Mouse (Mus musculus) lung, embryonic 15.5 days (tissue): ENCODE results near the gene B3galt2. TPM values are rescaled to one million over a fixed set of nuclear protein-coding genes. Genes with fewer than 3 reads are reported as not detected.
"Not testable (repeated sequence)": the region's sequence is repeated elsewhere in the genome, so short reads cannot be mapped to it uniquely, and the experiment has no call there.

Source experiments
- ATAC-seq: fragments of 200-750 bp; cut with Nextera tagmentation; 2 replicates; pipeline ENCODE4 v1.8.0; 2017; ENCODE audit warnings: moderate number of reproducible peaks, borderline replicate concordance; ENCODE audit not compliant: low FRiP score, low TSS enrichment; ENCODE audit errors: extremely low read depth
- H3K27ac ChIP-seq: fragments of 300-500 bp; sonication (generic); 2 replicates; pipeline ENCODE4 v1.5.1; 2015; ENCODE audit warnings: moderate library complexity, mild to moderate bottlenecking, inconsistent platforms
- H3K27me3 ChIP-seq: fragments of 300-500 bp; sonication (generic); 2 replicates; pipeline ENCODE4 v1.6.1; 2015; ENCODE audit warnings: inconsistent platforms
- H3K36me3 ChIP-seq: fragments of 300-500 bp; sonication (generic); 2 replicates; pipeline ENCODE4 v1.6.1; 2015; ENCODE audit warnings: inconsistent platforms
- H3K4me1 ChIP-seq: fragments of 300-500 bp; sonication (generic); 2 replicates; pipeline ENCODE4 v1.6.1; 2015; ENCODE audit warnings: inconsistent platforms
- H3K4me2 ChIP-seq: fragments of 300-500 bp; sonication (generic); 2 replicates; pipeline ENCODE4 v1.6.1; 2015; ENCODE audit warnings: inconsistent platforms, mild to moderate bottlenecking, moderate library complexity
- H3K4me3 ChIP-seq: fragments of 300-500 bp; sonication (generic); 2 replicates; pipeline ENCODE4 v1.5.1; 2015; ENCODE audit warnings: mild to moderate bottlenecking, inconsistent platforms
- H3K9ac ChIP-seq: fragments of 300-500 bp; sonication (generic); 2 replicates; pipeline ENCODE4 v1.6.1; 2015; ENCODE audit warnings: inconsistent platforms
- H3K9me3 ChIP-seq: fragments of 300-500 bp; sonication (generic); 2 replicates; pipeline ENCODE4 v1.6.1; 2016; ENCODE audit warnings: inconsistent platforms
- WGBS: fragments of 180-500 bp; shearing (Covaris S2); methylation state at CpG from one replicate; pipeline ENCODE4 v1.1.7; 2015; 5-methylcytosine and 5-hydroxymethylcytosine counted together
- polyA plus RNA-seq: library from polyadenylated mRNA; unstranded; fragments of >200 nt; fragmentation: Nextera tagmentation; extraction: Ambion mirVana; gene quantifications from 2 replicates; pipeline ENCODE4 v1.2.1, GENCODE M21; 2015

The B3galt2 gene
- polyA plus RNA-seq, 1 experiment from 2014 or later: 0.25 TPM

DNA sequence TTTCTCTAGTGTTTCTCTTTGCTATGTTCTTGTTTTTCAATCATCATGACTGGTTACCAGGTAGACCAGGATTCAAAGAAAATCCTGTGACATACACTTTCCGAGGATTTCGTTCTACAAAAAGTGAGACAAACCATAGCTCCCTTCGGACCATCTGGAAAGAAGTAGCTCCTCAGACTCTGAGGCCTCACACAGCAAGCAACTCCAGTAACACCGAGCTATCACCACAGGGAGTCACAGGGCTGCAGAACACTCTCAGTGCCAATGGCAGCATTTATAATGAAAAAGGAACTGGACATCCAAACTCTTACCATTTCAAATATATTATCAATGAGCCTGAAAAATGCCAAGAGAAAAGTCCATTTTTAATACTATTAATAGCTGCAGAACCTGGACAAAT, 5.8 kb downstream of the B3galt2 start:
- no peak overlapping the region for H3K4me2 ChIP-seq
- ATAC-seq: no peak
- H3K4me3 ChIP-seq: no peak overlapping the region
- no peaks in the 10 kb centered on the region for H3K4me1 ChIP-seq
- no peaks in the 10 kb centered on the region for H3K9me3 ChIP-seq
- no peaks in the 10 kb centered on the region for H3K27me3 ChIP-seq
- H3K9ac ChIP-seq: no peak overlapping the region
- no peak overlapping the region for H3K27ac ChIP-seq
- 93% methylated on average over 4 of the region's 4 CpGs for WGBS
- no peaks in the 10 kb centered on the region for H3K36me3 ChIP-seq

DNA sequence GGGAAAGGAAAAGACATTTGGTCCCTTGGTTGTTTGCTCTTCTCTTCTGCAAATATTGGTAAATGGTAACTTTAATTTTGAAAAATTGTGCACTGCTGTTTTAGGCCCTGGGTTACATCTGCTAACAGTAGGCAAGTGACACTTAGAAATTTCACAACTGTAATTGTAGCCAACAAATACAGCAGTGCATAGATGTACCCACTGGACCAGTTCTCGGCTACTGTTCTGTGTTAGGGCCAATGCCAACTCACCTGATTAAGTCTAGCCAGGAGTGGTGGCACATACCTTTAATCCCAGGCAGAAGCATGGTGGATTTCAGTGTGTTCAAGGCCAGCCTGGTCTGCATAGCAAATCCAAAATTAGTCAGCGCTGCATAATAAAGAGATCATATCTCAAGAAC, 9.9 kb downstream of the B3galt2 start:
- 0 out of 2 replicates have a peak, but pooled peaks cover 3% of the 10 kb centered on the region for H3K36me3 ChIP-seq
- WGBS: 90% methylated on average over 2 of the region's 2 CpGs
- H3K9ac ChIP-seq: no peak overlapping the region

DNA sequence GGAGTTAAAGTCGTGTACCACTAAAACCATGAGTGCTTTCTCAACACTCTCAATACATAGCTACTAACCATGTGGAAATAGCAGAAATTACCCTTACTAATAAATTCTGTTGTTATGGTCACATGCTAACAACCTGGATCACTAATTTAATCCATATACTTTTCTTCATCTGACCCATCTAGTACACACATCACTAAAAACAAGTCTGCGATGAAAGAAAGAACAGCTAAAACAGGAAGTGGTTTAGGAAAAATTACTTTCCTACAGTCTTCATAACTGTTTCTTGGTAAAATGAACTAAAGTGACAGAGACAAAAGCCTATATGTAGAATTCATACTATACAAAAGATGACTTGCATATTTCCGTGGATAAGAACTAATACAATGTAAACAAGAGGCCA, 13.2 kb downstream of the B3galt2 start:
- 80% methylated on average over 3 of the region's 3 CpGs for WGBS
- Histone ChIP-seq H3K27ac (no peak overlapping the region), H3K9me3 (no peaks in the 10 kb centered on the region), H3K27me3 (no peaks in the 10 kb centered on the region), H3K36me3 (0 out of 2 replicates have a peak, but pooled peaks cover 3% of the 10 kb centered on the region), H3K9ac (no peak overlapping the region), H3K4me3 (no peak overlapping the region), H3K4me1 (no peaks in the 10 kb centered on the region), H3K4me2 (no peak overlapping the region)
- ATAC-seq: no peak

More for the DNA sequence above, 9.9 kb downstream of the B3galt2 start:
- Histone ChIP-seq H3K4me2 (no peak overlapping the region), H3K4me1 (no peaks in the 10 kb centered on the region), H3K4me3 (no peak overlapping the region), H3K27me3 (no peaks in the 10 kb centered on the region), H3K9me3 (no peaks in the 10 kb centered on the region), H3K27ac (no peak overlapping the region)
- no peak for ATAC-seq

DNA sequence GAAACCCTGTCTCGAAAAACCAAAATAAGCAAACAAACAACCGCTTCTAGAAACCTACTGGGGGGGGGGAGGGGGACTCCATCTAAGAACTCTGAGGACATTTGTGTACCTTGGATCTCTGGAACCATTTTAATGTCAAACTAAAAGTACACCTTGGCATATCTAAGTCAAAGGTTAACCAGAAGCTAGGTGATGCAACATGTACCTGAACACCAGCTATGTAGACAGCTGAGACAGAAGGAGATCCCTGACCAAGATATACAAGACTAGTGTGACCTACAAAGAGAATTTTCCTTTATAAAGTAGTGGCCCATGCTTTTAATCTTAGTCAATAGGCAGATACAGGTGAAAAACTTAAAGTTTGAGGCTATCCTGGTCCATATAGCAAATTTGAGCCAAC, 22.7 kb downstream of the B3galt2 start:
- no peak overlapping the region for H3K9ac ChIP-seq
- no peak overlapping the region for H3K4me3 ChIP-seq
- no peak overlapping the region for H3K4me2 ChIP-seq
- no peak overlapping the region for H3K27ac ChIP-seq
- H3K4me1 ChIP-seq: no peaks in the 10 kb centered on the region
- H3K9me3 ChIP-seq: no peaks in the 10 kb centered on the region
- H3K27me3 ChIP-seq: no peaks in the 10 kb centered on the region
- ATAC-seq: no peak
- peaks cover 20% of the 10 kb centered on the region for H3K36me3 ChIP-seq
- WGBS: 88% methylated on average over 2 of the region's 2 CpGs

DNA sequence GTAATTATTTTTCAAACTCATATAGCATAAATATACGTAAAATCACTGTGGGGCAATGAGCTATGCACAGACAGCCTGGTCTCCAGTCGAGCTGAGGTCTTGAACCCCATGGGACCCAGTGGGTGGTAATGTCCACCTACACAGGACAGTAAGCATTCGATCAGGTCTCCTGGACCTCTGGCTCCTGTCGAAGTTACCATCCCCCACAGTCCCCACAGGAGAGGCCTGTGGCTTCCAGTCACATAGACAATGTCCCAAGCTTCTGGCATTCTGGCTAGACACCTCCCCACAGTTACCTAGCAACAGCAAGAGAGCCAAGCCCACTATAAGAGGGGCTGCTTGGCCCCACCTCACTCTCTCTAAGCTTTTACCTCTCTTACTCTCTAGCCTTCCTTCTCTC, 24.3 kb downstream of the B3galt2 start:
- H3K9me3 ChIP-seq, H3K4me1 ChIP-seq, H3K27me3 ChIP-seq, H3K4me2 ChIP-seq, H3K27ac ChIP-seq, H3K4me3 ChIP-seq, H3K9ac ChIP-seq, ATAC-seq: not testable (repeated sequence)
- peaks cover 24% of the 10 kb centered on the region for H3K36me3 ChIP-seq
- 97% methylated on average over 4 of the region's 4 CpGs for WGBS

DNA sequence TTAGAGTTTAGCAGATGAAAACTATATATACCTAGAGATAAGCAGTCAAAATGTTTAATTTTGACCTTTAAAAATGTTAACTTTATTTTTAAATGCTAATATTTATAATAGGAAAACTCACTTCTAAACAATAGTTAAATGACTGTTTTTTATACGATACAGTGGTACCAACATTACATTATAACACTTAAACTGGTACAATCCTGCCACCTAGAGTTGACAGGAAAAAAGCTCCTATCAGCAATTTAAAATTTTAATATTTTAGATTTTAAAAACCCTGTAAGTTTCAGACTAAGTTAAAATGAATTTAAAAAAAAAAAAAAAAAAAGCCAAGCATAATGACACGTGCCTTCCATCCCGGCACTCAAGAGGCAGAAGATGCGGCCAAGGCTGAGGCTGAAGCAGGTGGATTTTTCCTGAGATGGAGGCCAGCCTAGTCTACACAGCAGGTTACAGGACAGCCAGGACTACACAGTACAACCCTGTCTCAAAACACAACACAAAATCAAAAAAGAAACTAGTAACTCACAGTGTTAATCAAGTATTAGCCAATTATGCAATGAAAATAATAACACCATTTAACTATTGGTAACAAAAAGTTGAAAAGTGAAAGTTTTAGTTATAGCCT, 35.4 kb downstream of the B3galt2 start:
- Histone ChIP-seq H3K27me3 (no peaks in the 10 kb centered on the region), H3K36me3 (peaks cover 28% of the 10 kb centered on the region), H3K9ac (no peak overlapping the region), H3K4me1 (no peaks in the 10 kb centered on the region), H3K4me3 (no peak overlapping the region), H3K9me3 (no peaks in the 10 kb centered on the region), H3K4me2 (no peak overlapping the region), H3K27ac (no peak overlapping the region)
- no peak for ATAC-seq
- WGBS: 91% methylated on average over 4 of the region's 4 CpGs

DNA sequence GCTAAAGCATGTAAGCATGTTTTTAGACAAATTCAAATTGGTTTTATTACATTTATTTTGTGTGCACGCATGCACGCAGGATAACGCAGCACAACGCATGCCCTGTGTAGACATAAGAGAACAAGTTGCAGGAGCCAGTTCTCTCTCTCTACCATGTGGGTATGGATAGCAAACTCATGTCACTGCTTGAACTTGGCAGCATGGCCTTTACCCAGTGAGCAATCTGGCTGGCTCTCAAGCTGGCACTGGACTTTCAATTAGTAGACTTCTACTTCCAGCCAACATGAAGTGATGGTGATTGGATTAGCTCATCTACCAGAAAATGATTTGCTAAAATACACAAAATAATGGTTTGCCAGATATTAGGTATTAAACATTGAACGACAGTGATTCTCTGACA, 40.6 kb downstream of the B3galt2 start:
- H3K9me3 ChIP-seq: no peaks in the 10 kb centered on the region
- H3K4me1 ChIP-seq: no peaks in the 10 kb centered on the region
- H3K4me3 ChIP-seq: no peak overlapping the region
- no peak overlapping the region for H3K9ac ChIP-seq
- no peak for ATAC-seq
- H3K36me3 ChIP-seq: peaks cover 40% of the 10 kb centered on the region
- no peak overlapping the region for H3K27ac ChIP-seq
- 95% methylated on average over 5 of the region's 5 CpGs for WGBS
- H3K4me2 ChIP-seq: no peak overlapping the region
- no peaks in the 10 kb centered on the region for H3K27me3 ChIP-seq

DNA sequence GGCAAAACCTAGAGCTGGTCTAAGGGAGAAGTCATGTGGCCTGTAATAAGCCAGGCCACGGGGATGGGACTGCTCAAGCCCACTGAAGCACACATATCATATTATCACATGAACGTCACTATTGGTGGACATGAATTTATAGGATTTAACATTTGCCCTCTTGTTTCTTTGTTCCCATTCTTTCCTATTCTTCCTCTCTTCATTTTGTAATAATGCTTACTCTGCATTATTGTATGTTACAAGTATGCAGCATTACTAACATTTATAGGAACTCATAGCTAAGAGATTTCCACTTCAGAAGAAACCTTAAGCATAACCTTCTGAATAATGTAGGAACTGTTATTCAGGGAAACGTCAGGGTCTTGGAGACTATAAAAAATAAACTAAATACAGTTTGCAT, 44.4 kb downstream of the B3galt2 start:
- Histone ChIP-seq H3K4me1 (no peaks in the 10 kb centered on the region), H3K27me3 (no peaks in the 10 kb centered on the region), H3K4me2 (no peak overlapping the region), H3K9me3 (no peaks in the 10 kb centered on the region), H3K36me3 (peaks cover 51% of the 10 kb centered on the region), H3K9ac (no peak overlapping the region), H3K27ac (no peak overlapping the region), H3K4me3 (no peak overlapping the region)
- WGBS: 88% methylated on average over 3 of the region's 3 CpGs
- ATAC-seq: no peak

DNA sequence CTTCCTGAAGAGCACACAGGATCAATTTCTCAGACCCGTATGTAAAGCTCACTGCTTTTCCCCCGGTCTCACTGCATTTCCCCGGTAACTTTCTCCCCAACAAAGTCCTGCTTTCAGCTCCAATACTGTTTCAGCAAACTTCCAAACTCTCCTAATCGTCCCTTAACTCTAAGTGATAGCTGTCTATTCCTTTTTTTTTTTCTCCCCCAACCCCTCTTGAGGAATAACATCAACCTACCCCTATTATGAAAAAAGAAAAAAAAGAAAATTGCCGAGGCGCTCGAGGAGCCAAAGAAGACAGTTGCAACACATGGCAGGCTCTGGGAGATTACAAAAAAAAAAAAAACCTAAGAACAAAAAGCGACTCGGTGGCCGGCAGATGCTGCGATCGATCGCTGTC, 61.3 kb downstream of the B3galt2 start:
- no peak for ATAC-seq
- H3K4me1 ChIP-seq: no peaks in the 10 kb centered on the region
- peak overlapping the region; percentile 68 for H3K4me2 ChIP-seq
- H3K27me3 ChIP-seq: no peaks in the 10 kb centered on the region
- peaks cover 9% of the 10 kb centered on the region; the same call in 1 of the 2 replicates for H3K36me3 ChIP-seq
- H3K9me3 ChIP-seq: no peaks in the 10 kb centered on the region
- peak overlapping the region; percentile 85 for H3K4me3 ChIP-seq
- H3K9ac ChIP-seq: peak overlapping the region; percentile 92
- WGBS: under 1% methylated on average over 13 of the region's 13 CpGs
- H3K27ac ChIP-seq: peak overlapping the region; percentile 96

DNA sequence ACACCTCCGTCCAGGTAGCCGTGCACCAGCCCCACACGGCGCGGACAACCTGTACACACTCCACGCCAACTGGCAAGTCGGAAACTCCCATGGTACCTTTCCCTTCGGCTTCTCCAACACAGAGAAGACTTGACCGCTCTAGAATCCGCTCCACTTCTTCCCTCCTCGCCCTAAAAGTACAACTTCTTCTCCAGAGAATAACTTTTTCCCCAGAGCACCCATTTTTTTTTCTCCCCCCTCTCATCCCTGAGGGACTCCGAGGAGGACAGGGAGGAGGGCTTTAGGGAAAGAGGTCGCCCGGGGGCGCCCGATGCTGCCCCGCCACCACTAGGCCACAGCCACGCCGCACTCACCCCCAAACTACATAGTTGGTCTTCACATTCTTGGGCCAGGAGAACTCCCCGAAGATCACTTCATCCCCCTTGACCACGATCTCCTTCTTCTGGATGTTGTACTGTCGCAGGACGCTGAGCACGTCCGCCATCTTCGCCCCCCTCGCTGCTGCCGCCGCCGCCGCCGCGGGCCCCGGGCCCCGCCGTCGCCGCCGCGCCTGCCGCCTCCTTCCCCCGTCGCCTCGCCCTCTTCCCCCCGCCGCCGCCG, 61.8 kb downstream of the B3galt2 start:
- ATAC-seq: peak; percentile 80
- H3K9ac ChIP-seq: peak overlapping the region; percentile 92
- under 1% methylated on average over 43 of the region's 48 CpGs for WGBS

DNA sequence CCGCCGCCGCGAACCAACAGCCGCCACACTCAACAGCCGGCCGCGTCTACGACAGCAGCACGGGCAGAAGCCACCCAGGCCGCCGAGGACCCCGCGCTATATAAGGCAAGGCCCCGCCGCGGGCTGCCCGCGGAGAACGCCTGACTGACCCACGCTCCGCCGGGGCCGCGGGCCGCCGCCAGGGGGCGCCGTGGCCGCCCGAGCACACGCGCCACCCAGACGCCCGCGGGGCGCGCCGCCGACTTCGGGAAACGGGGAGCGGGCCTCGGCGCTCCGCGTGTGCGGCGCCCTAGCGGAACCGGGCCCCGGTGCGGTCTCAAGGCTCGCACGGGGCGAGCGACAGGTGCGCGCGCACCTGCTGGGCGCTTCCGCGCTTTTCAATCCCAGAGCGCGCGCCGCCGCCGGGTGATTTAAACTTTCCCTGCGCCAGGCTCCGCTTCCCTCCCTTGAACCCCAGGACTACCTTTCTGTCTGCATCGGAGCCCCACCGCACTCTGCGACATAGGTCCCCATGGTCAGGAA, 62.3 kb downstream of the B3galt2 start, which contains the start of gene Cdc73:
TSS of gene Cdc73 (minus strand) at position 153 of the 522 bp plus-strand sequence.
- H3K27me3 ChIP-seq: no peaks in the 10 kb centered on the region
- H3K36me3 ChIP-seq: peaks cover 6% of the 10 kb centered on the region; the same call in 1 of the 2 replicates
- WGBS: under 1% methylated on average over 57 of the region's 74 CpGs
- peak within 1 kb of the TSS; percentile 79 for H3K4me2 ChIP-seq
- no peaks in the 10 kb centered on the region for H3K4me1 ChIP-seq
- H3K4me3 ChIP-seq: peak within 1 kb of the TSS; percentile 85
- H3K27ac ChIP-seq: peak within 1 kb of the TSS; percentile 96
- ATAC-seq: peak; percentile 99
- no peaks in the 10 kb centered on the region for H3K9me3 ChIP-seq
- peak within 1 kb of the TSS; percentile 92 for H3K9ac ChIP-seq

More for the DNA sequence above, 61.8 kb downstream of the B3galt2 start:
- Histone ChIP-seq H3K36me3 (peaks cover 6% of the 10 kb centered on the region; the same call in 1 of the 2 replicates), H3K27me3 (no peaks in the 10 kb centered on the region), H3K27ac (peak overlapping the region; percentile 96), H3K9me3 (no peaks in the 10 kb centered on the region), H3K4me3 (peak overlapping the region; percentile 85), H3K4me1 (no peaks in the 10 kb centered on the region), H3K4me2 (peak overlapping the region; percentile 68)
